Mouse (Mus musculus) embryonic stem cell, embryonic (primary cell): ENCODE data around the gene Hdhd3.

Experiments used
- CTCF ChIA-PET, 4 experiments: fragments of 300-600 bp in 2 of 4; fragments of 350-600 bp in 2 of 4; sonication (Branson Sonifier 250); formaldehyde crosslinking; loops; one replicate each; lab custom pipeline; 2022; ENCODE audit warnings: inconsistent platforms in 2 of 4; lab: Charles Lee
- POLR2A ChIA-PET, 4 experiments: fragments of 300-600 bp in 2 of 4; fragments of 350-600 bp in 2 of 4; sonication (Branson Sonifier 250); formaldehyde crosslinking; loops; one replicate each; lab custom pipeline; 2022; ENCODE audit warnings: antibody characterized with exemption in 4 of 4, inconsistent platforms in 1 of 4; lab: Charles Lee

Hdhd3 gene

DNA sequence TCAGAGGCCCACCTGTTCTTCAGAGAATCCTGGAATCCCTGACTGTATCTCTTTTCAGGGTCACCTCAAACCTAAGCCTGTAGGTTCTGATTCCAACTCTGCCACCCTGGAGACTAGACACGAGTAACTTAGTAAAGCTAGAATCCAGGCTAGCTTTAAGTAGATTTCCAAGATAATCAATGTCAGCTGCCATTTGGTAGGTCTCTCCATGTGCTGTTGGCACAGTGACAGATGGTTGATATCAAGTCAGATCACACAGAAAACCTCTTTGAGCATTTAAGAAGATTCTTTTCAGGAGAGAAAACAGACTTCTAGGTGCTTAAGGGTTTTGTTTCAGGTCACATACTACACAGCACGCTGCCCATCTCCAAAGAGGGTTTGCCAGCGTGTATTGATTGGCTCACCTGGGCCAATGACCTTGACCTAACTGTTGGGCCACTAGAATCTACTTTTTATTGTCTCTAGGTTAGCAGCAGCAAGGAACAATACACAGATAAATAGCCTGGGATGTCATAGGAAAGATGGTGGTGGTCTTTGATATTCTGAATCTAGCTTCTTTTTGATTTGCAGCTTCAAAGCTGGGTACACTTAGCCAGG, at the start of gene Hdhd3:
Gene Hdhd3, minus strand, starts transcription at position 94 of the 597 bp plus-strand sequence.
- ChIA-PET POLR2A (interaction anchor here in 3 of 4 experiments (0.6 to 7.0 kb wide), 15 partner anchors 9 to 639 kb away, joined by 3 to 91 read pairs (median 10); partner anchors contain the start of genes Alad (in 3 of the 3), 4933430I17Rik (in 2 of the 3), Pole3 (in 2 of the 3) and Bspry (in 1 of the 3)), CTCF (interaction anchor here in 2 of 4 experiments (1.4 to 2.5 kb wide), 2 partner anchors 16 to 48 kb away, joined by 3 to 13 read pairs; partner anchors contain the start of gene Alad (in 1 of the 2))

DNA sequence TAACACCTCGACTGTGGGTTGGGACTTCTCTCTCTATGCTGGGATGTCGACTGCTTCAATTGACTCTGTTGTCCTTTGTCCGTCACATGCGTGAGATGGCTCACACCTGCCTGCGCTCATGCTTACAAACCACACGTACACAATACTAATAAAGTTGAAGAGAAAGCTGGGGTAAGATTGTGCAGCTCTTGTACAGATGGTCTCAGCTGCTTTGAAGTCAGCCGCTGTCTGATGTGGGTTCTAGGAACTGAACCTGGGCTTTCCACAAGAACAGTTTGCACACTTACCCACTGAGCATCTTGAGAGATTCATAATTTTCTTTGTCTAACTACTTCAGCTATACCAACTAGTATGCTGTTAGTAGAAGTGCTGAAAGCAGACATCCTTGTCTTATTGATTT, 48.7 kb upstream of the Hdhd3 start:
- POLR2A ChIA-PET: no interaction called here

GRCm38 (mm10) chr4:62544801-62545200, 41.5 kb upstream of the Hdhd3 start:
- ChIA-PET CTCF (interaction anchor here in 1 of 4 experiments (0.6 kb wide), 1 partner anchor 10 kb away, joined by 3 read pairs; no protein-coding TSS in a partner anchor), POLR2A (interaction anchor here in 2 of 4 experiments (0.5 to 1.7 kb wide), 2 partner anchors 15 to 1003 kb away, joined by 3 to 7 read pairs; no protein-coding TSS in a partner anchor)

More for the DNA sequence above, 48.7 kb upstream of the Hdhd3 start:
- CTCF ChIA-PET: interaction anchor here in 3 of 4 experiments (0.5 to 1.6 kb wide), 6 partner anchors 145 to 229 kb away, joined by 3 to 7 read pairs (median 4); no protein-coding TSS in a partner anchor

- ChIA-PET POLR2A (interaction anchor here in 2 of 4 experiments (0.6 to 1.7 kb wide), 2 partner anchors 14 to 176 kb away, joined by 6 to 7 read pairs; no protein-coding TSS in a partner anchor), CTCF (interaction anchor here in 3 of 4 experiments (0.6 to 0.7 kb wide), 3 partner anchors 9 to 220 kb away, joined by 3 to 6 read pairs (median 3); no protein-coding TSS in a partner anchor)
These were observed 40.5 kb upstream of the Hdhd3 start for GRCm38 (mm10) chr4:62543782-62544181.

DNA sequence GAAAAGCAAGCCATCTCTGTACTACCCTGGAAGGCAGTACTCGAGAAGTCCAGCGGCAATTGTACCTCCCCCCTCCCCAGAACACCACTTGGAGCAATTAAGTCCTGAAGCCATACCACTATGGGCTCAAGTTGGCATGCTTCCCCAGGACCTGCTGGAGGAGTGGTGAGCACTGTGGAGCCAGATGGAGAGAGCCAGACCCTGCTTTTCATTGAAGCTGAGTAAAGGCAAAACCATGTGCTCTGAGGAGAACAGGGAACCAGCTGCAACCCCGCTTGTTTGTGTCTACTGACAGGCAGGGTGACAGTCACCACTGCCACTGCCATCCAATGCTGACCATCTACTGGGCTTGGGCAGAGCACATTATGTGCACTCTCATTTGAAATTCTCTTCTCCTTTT, 38.5 kb upstream of the Hdhd3 start:
- ChIA-PET POLR2A (no interaction called here), CTCF (no interaction called here)

DNA sequence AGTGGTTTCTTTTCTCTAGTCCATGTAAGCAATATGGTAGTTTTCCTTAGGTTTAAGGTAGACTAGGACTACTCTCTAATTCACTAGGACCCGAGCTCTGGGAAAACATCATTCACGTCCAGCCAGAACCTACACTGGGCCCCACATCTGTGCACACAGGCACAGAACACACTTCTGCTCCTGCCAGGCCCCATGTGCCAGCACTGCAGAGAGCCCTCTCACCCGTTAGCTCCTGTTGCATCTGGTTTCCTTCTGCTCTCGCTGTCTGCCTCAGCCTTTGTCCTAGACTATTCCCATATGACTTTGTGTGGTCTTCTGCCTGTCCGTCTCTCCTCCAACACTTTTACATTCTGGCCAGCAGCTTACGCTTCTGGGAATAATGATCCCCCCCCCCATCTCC, 30.5 kb upstream of the Hdhd3 start:
- POLR2A ChIA-PET: interaction anchor here in 2 of 4 experiments (0.5 to 1.6 kb wide), 3 partner anchors 9 to 236 kb away, joined by 3 to 4 read pairs (median 3); partner anchors contain the start of genes 4933430I17Rik (in 1 of the 2) and Pole3 (in 1 of the 2)
- CTCF ChIA-PET: interaction anchor here in 1 of 4 experiments (0.8 kb wide), 1 partner anchor 164 kb away, joined by 4 read pairs; no protein-coding TSS in a partner anchor

DNA sequence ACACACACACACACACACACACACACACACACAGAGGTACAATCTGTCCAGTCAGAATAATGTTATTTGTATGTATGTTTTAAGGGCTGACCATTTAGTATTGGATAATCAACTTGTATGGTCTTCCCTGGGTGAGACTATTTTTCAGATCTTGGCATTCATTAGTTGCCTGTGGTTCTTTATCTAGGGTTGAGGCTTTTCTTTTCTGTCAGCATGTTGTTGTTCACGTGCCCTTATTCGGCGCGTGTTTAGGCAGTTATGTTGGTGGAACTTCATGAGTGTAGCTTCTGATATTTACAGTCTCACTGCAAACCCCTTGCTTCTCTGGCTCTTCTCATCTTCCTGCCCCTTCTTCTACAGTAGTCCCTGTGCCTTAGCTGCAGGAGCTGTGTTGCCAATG, 24.4 kb upstream of the Hdhd3 start:
- POLR2A ChIA-PET: interaction anchor here in 1 of 4 experiments (3.3 kb wide), 1 partner anchor 9 kb away, joined by 14 read pairs; the partner anchor contains the start of gene Alad
- CTCF ChIA-PET: no interaction called here

DNA sequence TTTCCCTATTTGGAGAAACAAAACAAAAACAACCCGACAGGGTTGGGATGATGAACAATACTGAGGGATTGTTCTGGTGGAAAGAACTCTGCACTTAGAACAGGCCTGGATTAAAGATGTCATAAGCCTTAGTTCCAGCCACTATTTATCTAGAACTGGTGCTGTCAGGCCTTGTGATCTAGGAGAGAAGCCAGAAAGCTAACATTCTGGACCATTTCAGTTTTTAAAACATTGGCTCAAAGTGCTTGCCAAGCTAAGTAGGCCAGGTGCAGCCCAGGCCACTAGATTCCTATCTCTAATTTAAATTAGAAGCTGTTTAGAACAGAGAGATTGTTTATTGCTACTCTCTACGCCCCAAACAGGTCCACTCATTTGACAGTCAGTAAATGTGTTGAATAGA, 23.0 kb upstream of the Hdhd3 start:
- POLR2A ChIA-PET: interaction anchor here in 2 of 4 experiments (1.1 to 2.5 kb wide), 5 partner anchors 24 to 165 kb away, joined by 3 to 32 read pairs (median 9); partner anchors contain the start of genes Fkbp15 (in 1 of the 2) and Slc31a1 (in 1 of the 2)
- CTCF ChIA-PET: no interaction called here

GRCm38 (mm10) chr4:62525489-62525811, 22.2 kb upstream of the Hdhd3 start:
- ChIA-PET POLR2A (interaction anchor here (0.6 to 2.5 kb wide), 49 partner anchors 8 to 1381 kb away, joined by 3 to 34 read pairs (median 4); partner anchors contain the start of genes Cdc26 (in 4 of the 4), Prpf4 (in 4 of the 4), Bspry (in 2 of the 4) and Hdhd3 (in 2 of the 4)), CTCF (interaction anchor here (0.7 to 1.3 kb wide), 13 partner anchors 9 to 587 kb away, joined by 3 to 10 read pairs (median 4); partner anchors contain the start of gene Zfp37 (in 1 of the 4))

- ChIA-PET CTCF (interaction anchor here (0.7 to 1.3 kb wide), 13 partner anchors 8 to 587 kb away, joined by 3 to 10 read pairs (median 4); partner anchors contain the start of gene Zfp37 (in 1 of the 4)), POLR2A (interaction anchor here (0.6 to 2.5 kb wide), 52 partner anchors 9 to 1382 kb away, joined by 3 to 34 read pairs (median 4); partner anchors contain the start of genes Cdc26 (in 4 of the 4), Prpf4 (in 4 of the 4), Bspry (in 2 of the 4) and Hdhd3 (in 2 of the 4))
These were observed 21.6 kb upstream of the Hdhd3 start, which contains the start of the genes Pole3 and 4933430I17Rik for GRCm38 (mm10) chr4:62524651-62525488. Gene Pole3, minus strand, starts transcription at chr4:62525068. Gene 4933430I17Rik, plus strand, starts transcription at chr4:62525369.

- ChIA-PET POLR2A (interaction anchor here in 2 of 4 experiments (0.6 to 6.6 kb wide), 4 partner anchors 20 to 323 kb away, joined by 3 to 91 read pairs (median 5); partner anchors contain the start of gene Hdhd3 (in 1 of the 2)), CTCF (no interaction called here)
These were observed 17.7 kb upstream of the Hdhd3 start for GRCm38 (mm10) chr4:62520892-62521400.

DNA sequence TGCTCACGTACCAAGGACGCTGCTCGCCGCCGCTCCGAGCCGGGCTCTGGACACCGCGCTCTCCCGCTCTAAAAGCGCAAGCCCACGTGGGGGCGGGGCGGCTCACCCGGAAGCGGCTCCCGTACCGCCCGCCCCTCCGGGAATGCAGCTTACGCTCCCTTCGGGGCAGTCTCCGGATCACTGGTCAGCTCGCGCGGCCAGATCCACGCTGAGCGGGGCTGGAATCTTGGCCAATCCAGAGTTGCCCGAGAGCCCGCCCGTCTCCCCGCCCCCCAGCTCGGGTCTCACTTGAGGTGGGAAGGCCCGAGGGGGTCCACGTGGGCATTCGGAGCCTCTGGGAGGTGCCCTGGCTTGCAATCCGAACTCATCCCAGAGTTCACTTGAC, 16.6 kb upstream of the Hdhd3 start, which contains the start of gene Alad:
Gene Alad, minus strand, starts transcription at position 70 of the 385 bp plus-strand sequence.
- POLR2A ChIA-PET: interaction anchor here in 3 of 4 experiments (0.5 to 6.6 kb wide), 23 partner anchors 10 to 159 kb away, joined by 3 to 91 read pairs (median 7); partner anchors contain the start of genes Cdc26 (in 2 of the 3), Fkbp15 (in 2 of the 3), Hdhd3 (in 2 of the 3) and Prpf4 (in 2 of the 3)
- CTCF ChIA-PET: interaction anchor here in 2 of 4 experiments (0.7 to 2.5 kb wide), 2 partner anchors 17 to 213 kb away, joined by 5 to 13 read pairs; partner anchors contain the start of gene Hdhd3 (in 1 of the 2)

GRCm38 (mm10) chr4:62519122-62519848, 16.0 kb upstream of the Hdhd3 start:
- ChIA-PET CTCF (interaction anchor here in 3 of 4 experiments (0.5 to 2.5 kb wide), 9 partner anchors 9 to 166 kb away, joined by 3 to 13 read pairs (median 3); partner anchors contain the start of genes Bspry (in 1 of the 3) and Hdhd3 (in 1 of the 3)), POLR2A (interaction anchor here in 3 of 4 experiments (0.5 to 6.6 kb wide), 31 partner anchors 10 to 174 kb away, joined by 3 to 91 read pairs (median 5); partner anchors contain the start of genes Cdc26 (in 2 of the 3), Fkbp15 (in 2 of the 3), Hdhd3 (in 2 of the 3) and Prpf4 (in 2 of the 3))

GRCm38 (mm10) chr4:62518416-62519121, 15.3 kb upstream of the Hdhd3 start:
- POLR2A ChIA-PET: interaction anchor here (0.6 to 6.6 kb wide), 30 partner anchors 10 to 212 kb away, joined by 3 to 91 read pairs (median 6); partner anchors contain the start of genes Cdc26 (in 2 of the 4), Fkbp15 (in 2 of the 4), Hdhd3 (in 2 of the 4) and Prpf4 (in 2 of the 4)

More at GRCm38 (mm10) chr4:62518416-62519121, 15.3 kb upstream of the Hdhd3 start:
- CTCF ChIA-PET: interaction anchor here in 3 of 4 experiments (0.6 to 2.5 kb wide), 10 partner anchors 8 to 91 kb away, joined by 3 to 13 read pairs (median 3); partner anchors contain the start of genes Bspry (in 1 of the 3) and Hdhd3 (in 1 of the 3)
